Mouse (Mus musculus) hindbrain, embryonic 16.5 days (tissue): ENCODE data around the gene Gatc. TPM values are rescaled to one million over a fixed set of nuclear protein-coding genes. Genes with fewer than 3 reads are reported as not detected.
"Not testable (repeated sequence)": the region's sequence is repeated elsewhere in the genome, so short reads cannot be mapped to it uniquely, and the experiment has no call there.

Source experiments
- ATAC-seq: fragments of 200-750 bp; cut with Nextera tagmentation; 2 replicates; pipeline ENCODE4 v1.8.0; 2017; ENCODE audit warnings: moderate TSS enrichment, moderate library complexity
- H3K27ac ChIP-seq: fragments of 300-500 bp; sonication (generic); 2 replicates; pipeline ENCODE4 v1.5.1; 2014; ENCODE audit warnings: low read depth, mild to moderate bottlenecking, control low read depth, low read length, moderate library complexity
- H3K27me3 ChIP-seq: fragments of 300-500 bp; sonication (generic); replicated peaks from 2 replicates; pipeline ENCODE4 v1.6.1; 2014; ENCODE audit warnings: low read length; ENCODE audit not compliant: control insufficient read depth, insufficient read depth
- H3K36me3 ChIP-seq: fragments of 300-500 bp; sonication (generic); 2 replicates; pipeline ENCODE4 v1.6.1; 2014; ENCODE audit warnings: mild to moderate bottlenecking, low read length, moderate library complexity, mixed read lengths; ENCODE audit not compliant: control insufficient read depth, insufficient read depth
- H3K4me1 ChIP-seq: fragments of 300-500 bp; sonication (generic); 2 replicates; pipeline ENCODE4 v1.6.1; 2014; ENCODE audit warnings: low read depth, low read length; ENCODE audit not compliant: control insufficient read depth, insufficient read depth
- H3K4me2 ChIP-seq: fragments of 300-500 bp; sonication (generic); 2 replicates; pipeline ENCODE4 v1.6.1; 2014; ENCODE audit warnings: mild to moderate bottlenecking, low read length, control low read depth, moderate library complexity
- H3K4me3 ChIP-seq: fragments of 300-500 bp; sonication (generic); 2 replicates; pipeline ENCODE4 v1.5.1; 2014; ENCODE audit warnings: mild to moderate bottlenecking, low read length, control low read depth, moderate library complexity
- H3K9ac ChIP-seq: fragments of 300-500 bp; sonication (generic); 2 replicates; pipeline ENCODE4 v1.6.1; 2014; ENCODE audit warnings: low read depth, mild to moderate bottlenecking, control low read depth, low read length, moderate library complexity
- H3K9me3 ChIP-seq: fragments of 300-500 bp; sonication (generic); 2 replicates; pipeline ENCODE4 v1.6.1; 2014; ENCODE audit warnings: mild to moderate bottlenecking, low read length, moderate library complexity; ENCODE audit not compliant: control insufficient read depth
- WGBS: fragments of 180-500 bp; shearing (Covaris S2); extraction: QIAGEN DNeasy Blood & Tissue Kit; methylation state at CpG from one replicate; pipeline ENCODE4 v1.1.7; 2014; 5-methylcytosine and 5-hydroxymethylcytosine counted together
- polyA plus RNA-seq: library from polyadenylated mRNA; unstranded; fragments of >200 nt; fragmentation: Nextera tagmentation; extraction: Ambion mirVana; gene quantifications from 2 replicates; pipeline ENCODE4 v1.2.1, GENCODE M21; 2015

Gatc gene
- polyA plus RNA-seq, 1 experiment from 2014 or later: 32.3 TPM

- Histone ChIP-seq H3K9ac (peak overlapping the region; percentile 61), H3K27ac (peak overlapping the region; percentile 71), H3K36me3 (no peaks in the 10 kb centered on the region), H3K9me3 (no peaks in the 10 kb centered on the region), H3K4me1 (peaks cover 20% of the 10 kb centered on the region), H3K4me2 (peak overlapping the region; percentile 84), H3K4me3 (peak overlapping the region; percentile 43), H3K27me3 (no peaks in the 10 kb centered on the region)
- WGBS: 1% methylated on average over 22 of the region's 22 CpGs
- ATAC-seq: peak; percentile 77
These were observed 21.7 kb downstream of the Gatc start for GRCm38 (mm10) chr5:115319004-115319940.

GRCm38 (mm10) chr5:115317645-115318328 is 23.2 kb downstream of the Gatc start:
- Histone ChIP-seq H3K36me3 (no peaks in the 10 kb centered on the region), H3K4me1 (peaks cover 20% of the 10 kb centered on the region), H3K9me3 (no peaks in the 10 kb centered on the region), H3K4me2 (no peak overlapping the region), H3K9ac (no peak overlapping the region), H3K4me3 (no peak overlapping the region), H3K27me3 (no peaks in the 10 kb centered on the region), H3K27ac (peak overlapping the region; percentile 1)
- 6% methylated on average over 10 of the region's 10 CpGs for WGBS
- ATAC-seq: no peak

- peak; percentile 37; the same call in 1 of the 2 replicates for ATAC-seq
- Histone ChIP-seq H3K4me2 (no peak overlapping the region), H3K27ac (peak overlapping the region; percentile 25)
These were observed 23.9 kb downstream of the Gatc start for GRCm38 (mm10) chr5:115316968-115317644.

GRCm38 (mm10) chr5:115313668-115313943 is 27.4 kb downstream of the Gatc start:
- H3K9ac ChIP-seq: no peak overlapping the region; the same call in 1 of the 2 replicates
- H3K4me1 ChIP-seq: peaks cover 14% of the 10 kb centered on the region
- no peak overlapping the region for H3K4me3 ChIP-seq
- H3K4me2 ChIP-seq: no peak overlapping the region
- no peaks in the 10 kb centered on the region for H3K9me3 ChIP-seq
- no peaks in the 10 kb centered on the region for H3K27me3 ChIP-seq
- 44% methylated on average over 5 of the region's 5 CpGs for WGBS
- ATAC-seq: no peak
- H3K36me3 ChIP-seq: no peaks in the 10 kb centered on the region
- H3K27ac ChIP-seq: no peak overlapping the region

More at GRCm38 (mm10) chr5:115316968-115317644, 23.9 kb downstream of the Gatc start:
- Histone ChIP-seq H3K9me3 (no peaks in the 10 kb centered on the region), H3K36me3 (no peaks in the 10 kb centered on the region), H3K4me3 (no peak overlapping the region), H3K27me3 (no peaks in the 10 kb centered on the region), H3K4me1 (peaks cover 20% of the 10 kb centered on the region), H3K9ac (peak overlapping the region; percentile 47)
- 7% methylated on average over 14 of the region's 14 CpGs for whole genome bisulfite sequencing

- ATAC-seq: no peak
- H3K9me3 ChIP-seq: no peaks in the 10 kb centered on the region
- 79% methylated on average over 10 of the region's 10 CpGs for whole genome bisulfite sequencing
- no peaks in the 10 kb centered on the region for H3K27me3 ChIP-seq
- H3K9ac ChIP-seq: no peak overlapping the region; the same call in 1 of the 2 replicates
- no peak overlapping the region for H3K27ac ChIP-seq
- no peak overlapping the region for H3K4me3 ChIP-seq
- 0 out of 2 replicates have a peak, but pooled peaks cover 4% of the 10 kb centered on the region for H3K36me3 ChIP-seq
- H3K4me2 ChIP-seq: no peak overlapping the region
- peaks cover 9% of the 10 kb centered on the region for H3K4me1 ChIP-seq
These were observed 27.9 kb downstream of the Gatc start for GRCm38 (mm10) chr5:115312816-115313667.

GRCm38 (mm10) chr5:115312354-115312753 is 28.6 kb downstream of the Gatc start:
- no peak overlapping the region for H3K4me3 ChIP-seq
- H3K4me1 ChIP-seq: peaks cover 5% of the 10 kb centered on the region
- H3K9ac ChIP-seq: no peak overlapping the region
- no peaks in the 10 kb centered on the region for H3K9me3 ChIP-seq
- H3K36me3 ChIP-seq: 0 out of 2 replicates have a peak, but pooled peaks cover 4% of the 10 kb centered on the region
- H3K27me3 ChIP-seq: no peaks in the 10 kb centered on the region
- 85% methylated on average over 4 of the region's 4 CpGs for WGBS
- no peak overlapping the region for H3K27ac ChIP-seq
- H3K4me2 ChIP-seq: no peak overlapping the region
- no peak for ATAC-seq

- H3K9ac ChIP-seq, H3K36me3 ChIP-seq, H3K4me3 ChIP-seq, H3K27ac ChIP-seq, H3K27me3 ChIP-seq, ATAC-seq, H3K9me3 ChIP-seq: not testable (repeated sequence)
- 86% methylated on average over 5 of the region's 7 CpGs for WGBS
- Histone ChIP-seq H3K4me2 (peak overlapping the region; percentile 66), H3K4me1 (peaks cover 18% of the 10 kb centered on the region)
These were observed 38.8 kb downstream of the Gatc start for GRCm38 (mm10) chr5:115302190-115302589.

- Histone ChIP-seq H3K36me3 (peaks cover 10% of the 10 kb centered on the region), H3K27me3 (no peaks in the 10 kb centered on the region), H3K4me3 (peak overlapping the region; percentile 88), H3K4me1 (peaks cover 18% of the 10 kb centered on the region), H3K9ac (peak overlapping the region; percentile 74), H3K27ac (peak overlapping the region; percentile 76), H3K4me2 (peak overlapping the region; percentile 66), H3K9me3 (no peaks in the 10 kb centered on the region)
- no peak for ATAC-seq
- 24% methylated on average over 13 of the region's 13 CpGs for WGBS
These were observed 39.4 kb downstream of the Gatc start for GRCm38 (mm10) chr5:115301615-115302014.
